Mouse (Mus musculus) urinary bladder, postnatal 10 days (tissue): ENCODE results near the gene Epha6.

Source experiments
- DNase-seq: peaks from one replicate; pipeline ENCODE4 v3.0.0; 2022; ENCODE audit warnings: low spot score

Gene Epha6

DNA sequence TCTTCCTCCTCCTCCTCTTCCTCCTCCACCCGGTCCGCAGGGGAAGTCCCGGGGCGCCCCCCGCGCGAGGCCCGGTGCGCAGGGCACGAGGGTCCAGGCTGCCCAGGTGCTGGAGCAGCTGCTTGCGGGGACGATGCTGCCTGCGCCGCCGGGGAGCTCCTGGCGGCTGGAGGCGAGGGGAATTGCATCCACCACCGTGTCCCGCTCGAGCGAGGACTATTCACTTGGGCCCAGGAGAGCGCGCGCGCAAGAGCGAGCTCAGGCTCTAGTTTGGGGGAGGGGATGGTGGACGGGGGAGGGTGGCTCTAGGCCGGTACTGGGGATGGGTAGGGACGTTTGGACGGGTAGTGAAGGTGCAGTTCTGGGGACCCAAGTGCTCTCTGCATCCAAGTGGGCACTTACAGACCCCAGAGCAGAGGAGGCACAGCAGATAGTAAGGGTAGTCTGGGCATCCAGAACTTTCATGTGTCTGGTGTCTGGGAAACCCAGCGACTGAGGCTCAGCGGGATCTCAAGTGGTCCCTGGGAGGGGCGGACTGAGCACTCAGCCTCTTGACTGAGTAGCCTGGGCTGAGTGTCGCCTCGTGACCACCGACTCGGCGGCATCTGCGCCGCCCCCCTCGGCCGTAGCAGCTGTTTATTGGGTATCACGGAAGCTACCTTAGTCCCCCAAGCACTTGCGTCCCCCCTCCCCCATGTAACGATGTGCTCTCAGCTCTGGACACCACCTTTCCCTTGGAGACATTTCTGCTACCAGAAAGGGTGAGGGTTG lies at the start of gene Epha6:
Gene Epha6, minus strand, starts transcription at position 471 of the 771 bp plus-strand sequence.
- no peak for DNase-seq

DNA sequence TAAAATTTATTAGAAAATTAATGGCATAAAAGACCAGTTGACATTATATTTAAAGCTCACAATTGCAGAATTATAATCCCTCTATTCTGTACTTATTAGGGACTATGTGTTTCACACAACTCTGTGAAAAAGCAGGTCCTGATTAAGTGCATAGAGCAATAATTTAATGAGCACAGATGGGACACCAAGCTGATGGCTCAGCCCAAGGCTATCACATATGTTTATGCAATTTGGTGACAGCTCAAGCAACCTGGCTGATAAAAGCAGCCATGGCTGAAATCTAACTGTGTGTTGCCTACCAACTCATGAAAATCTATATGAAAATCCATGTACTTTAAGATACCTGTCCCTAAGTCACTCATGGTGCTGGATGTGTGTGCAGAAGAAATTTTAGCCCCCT lies 46.4 kb upstream of the Epha6 start:
- no peak for DNase-seq

DNA sequence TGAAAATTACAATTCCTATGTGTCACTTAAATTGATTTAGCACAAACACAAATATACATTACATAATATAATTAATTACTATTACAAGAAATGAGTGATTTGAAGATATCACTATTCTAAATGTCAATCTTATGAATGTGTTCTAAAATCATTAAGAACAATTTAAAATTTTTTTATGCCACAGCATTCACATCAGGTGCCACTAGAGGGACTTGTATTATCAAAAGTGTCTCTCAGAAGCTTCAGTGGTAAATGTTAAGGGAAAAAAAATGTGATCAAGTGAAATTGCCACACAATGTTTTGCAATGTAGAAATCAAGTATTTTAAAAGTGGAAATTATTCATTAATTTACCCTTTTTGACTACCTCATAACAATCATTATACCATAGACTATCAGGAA lies 22.8 kb upstream of the Epha6 start:
- no peak for DNase-seq

DNA sequence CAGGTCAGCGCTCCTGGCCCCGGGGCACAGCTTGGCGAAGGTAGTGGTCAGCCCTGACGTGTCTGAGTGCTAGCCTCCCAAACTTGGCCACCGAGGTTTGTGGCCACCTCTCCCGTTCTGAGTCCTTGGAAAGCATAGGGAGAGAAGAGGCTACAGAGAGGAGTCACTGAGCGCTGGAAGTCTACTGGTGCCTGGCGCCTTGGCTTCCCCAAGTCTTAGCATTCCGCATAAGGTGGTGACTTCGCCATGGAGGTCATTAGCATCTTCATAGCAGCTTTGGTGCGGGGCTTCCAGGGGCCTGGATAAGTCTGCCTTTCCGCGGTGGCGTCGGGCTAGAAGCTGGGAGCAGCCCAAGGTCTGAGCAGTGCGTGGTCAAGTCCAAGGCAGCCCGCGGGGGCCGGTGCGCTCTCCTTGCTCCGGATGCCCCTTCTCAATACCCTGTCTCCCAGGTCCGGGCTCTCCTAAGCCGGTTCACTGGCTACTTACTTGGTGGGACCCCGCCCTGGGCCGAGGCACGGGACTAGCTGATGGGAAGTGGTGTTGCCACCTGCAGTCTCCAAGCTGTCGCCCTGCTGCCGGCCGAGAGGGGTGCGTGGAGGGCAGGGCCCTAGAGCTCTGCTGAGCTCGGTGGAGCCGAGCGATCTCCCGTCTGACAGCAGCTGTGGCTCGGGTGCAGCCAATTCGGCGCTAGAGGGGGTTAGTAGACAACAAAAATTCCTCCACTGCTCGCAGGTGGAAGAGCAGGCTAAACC lies 677 bp upstream of the Epha6 start:
- no peak for DNase-seq

DNA sequence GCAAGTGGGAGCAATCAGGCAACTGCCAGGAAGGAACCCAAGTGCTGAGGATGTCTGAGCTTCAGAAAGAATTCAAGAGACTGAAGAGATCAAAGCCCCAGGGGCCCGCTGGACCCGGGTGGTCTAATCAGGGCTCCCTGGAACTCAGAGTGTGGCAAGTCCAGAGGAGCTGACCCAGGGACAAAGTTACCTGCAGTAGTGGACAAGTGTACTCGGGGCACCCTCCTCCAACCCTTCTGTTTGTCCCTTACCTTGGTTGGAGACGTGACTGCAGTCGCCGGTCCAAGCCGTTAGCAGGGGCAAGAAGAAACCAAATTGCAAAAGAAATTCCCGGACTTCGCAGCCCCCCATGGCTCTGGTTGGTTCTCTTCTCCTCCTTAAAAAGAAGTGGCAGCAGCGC lies 718 bp downstream of the Epha6 start:
- no peak for DNase-seq

DNA sequence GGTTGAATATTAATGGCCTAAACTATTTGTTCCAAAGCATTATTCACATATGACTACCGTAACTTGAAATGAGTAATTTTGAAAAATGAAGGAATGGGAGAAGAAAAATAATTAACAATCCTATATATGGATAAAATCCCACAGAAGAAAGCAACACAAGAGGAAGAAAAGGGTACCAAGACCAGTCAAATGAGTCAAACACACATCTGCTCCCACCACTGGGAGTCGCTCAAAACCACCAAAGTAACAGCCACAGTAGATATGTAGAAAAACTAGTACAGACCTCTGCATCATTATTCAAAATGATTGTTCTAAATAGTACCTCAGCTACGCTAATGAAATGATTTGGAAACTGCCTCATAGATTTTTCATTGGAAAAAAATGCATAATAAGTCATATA lies 20.0 kb downstream of the Epha6 start:
- DNase-seq: no peak

DNA sequence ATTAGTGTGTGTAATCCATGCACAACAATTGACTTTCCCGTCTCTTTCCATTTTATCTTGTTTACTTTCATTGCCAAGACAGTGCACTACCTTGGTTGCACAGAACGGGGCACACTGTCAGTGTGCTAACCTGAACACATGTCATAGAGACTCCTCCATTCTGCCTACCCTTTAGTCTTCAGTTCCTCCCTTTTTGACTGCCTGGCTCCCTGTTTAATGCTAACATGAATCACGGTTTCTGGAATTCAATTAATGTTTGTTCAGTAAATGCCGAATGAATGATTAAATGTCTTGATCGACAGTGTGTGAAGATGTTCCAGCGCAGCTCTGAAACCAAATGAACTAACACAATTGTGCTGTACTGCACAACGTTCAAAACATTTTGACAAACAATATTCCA lies 20.6 kb downstream of the Epha6 start:
- no peak for DNase-seq

DNA sequence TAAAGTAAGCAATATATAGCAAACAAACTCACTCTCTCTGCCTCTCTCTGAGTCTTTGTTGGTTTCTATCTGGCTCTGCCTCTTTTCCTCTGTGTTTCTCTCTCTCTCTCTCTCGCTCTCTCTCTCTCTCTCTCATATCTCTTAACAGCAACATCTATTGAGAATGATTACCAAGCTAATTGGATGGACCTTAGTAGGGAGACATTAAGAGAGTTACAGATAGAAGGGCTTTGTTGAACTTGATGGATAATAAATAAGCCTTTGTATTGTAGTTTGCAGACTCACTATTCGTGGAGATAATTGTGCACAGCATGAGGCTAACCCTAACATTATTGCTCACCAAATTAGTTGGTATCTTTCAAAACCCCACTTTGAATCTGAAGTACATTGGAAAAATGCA lies 34.8 kb downstream of the Epha6 start:
- no peak for DNase-seq

DNA sequence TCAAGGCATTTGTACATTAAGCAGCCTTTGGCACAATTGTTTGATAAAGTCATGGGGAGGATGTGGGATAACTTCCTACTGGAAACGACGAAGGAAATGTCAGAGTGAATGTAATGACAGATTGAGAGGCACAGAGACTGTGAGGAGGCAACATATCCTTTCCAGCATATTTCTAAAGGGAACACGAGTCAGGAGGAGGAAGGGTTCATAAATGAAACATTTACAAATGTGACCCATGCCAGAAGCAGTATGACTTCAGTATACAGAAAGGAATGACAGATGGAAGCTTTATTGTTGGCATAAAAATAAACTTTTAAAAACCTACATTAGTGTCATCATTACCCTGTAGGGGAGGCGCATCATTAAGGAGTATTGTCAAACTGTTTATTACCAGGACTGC lies 60.9 kb downstream of the Epha6 start:
- no peak for DNase-seq

DNA sequence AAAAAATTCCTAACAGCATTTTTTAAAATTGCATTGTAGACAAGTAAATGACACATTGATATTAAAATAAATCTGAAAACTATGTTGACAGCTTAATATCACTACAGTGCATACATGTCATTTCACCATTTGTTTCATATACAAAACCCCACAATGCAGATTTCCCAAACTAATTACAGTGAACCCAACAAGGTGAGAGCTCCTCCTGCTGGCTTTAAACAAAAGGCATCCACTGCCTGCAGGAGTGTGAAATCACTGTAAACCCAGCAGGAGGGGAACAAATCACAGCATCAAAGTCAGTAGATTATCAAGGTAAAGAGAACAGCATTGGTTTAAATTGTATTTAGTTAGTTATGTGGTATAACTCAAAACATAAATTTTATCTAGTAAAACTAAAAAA lies 67.1 kb downstream of the Epha6 start:
- DNase-seq: no peak

DNA sequence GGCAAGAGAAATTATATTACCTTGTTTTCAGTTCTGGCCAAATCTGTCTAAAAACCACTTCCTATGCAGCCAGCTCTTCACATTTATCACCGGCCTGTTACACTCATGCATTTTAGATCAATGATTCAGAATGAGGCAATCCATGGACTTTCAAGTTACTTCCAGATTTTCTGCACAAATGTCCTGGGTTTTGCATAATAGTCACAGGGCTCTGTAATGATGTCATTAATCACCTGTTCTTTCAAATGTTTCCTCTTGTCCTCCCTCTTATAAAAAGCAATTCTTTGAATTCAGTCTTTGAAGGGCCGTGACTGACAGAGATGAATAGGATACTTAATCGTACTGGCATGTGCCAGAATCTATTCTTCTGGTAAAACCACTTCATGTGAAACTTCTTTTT lies 95.6 kb downstream of the Epha6 start:
- DNase-seq: no peak

DNA sequence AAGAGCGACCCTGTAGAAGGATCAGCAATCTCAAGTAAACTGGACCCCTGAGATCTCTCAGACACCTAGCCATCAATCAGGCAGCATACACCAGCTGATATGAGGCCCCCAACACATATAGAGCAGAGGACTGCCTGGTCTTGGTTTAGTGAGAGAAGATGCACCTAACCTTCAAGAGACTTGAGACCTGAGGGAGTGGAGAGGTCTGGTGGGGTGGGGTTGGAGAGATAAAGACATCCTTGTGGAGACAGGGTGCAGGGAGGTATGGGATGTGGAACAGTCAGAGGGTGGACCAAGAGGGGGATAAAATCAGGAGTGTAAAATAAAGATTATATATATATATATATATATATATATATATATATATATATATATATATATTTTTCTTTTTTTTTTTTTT lies 105.8 kb downstream of the Epha6 start:
- DNase-seq: no peak

DNA sequence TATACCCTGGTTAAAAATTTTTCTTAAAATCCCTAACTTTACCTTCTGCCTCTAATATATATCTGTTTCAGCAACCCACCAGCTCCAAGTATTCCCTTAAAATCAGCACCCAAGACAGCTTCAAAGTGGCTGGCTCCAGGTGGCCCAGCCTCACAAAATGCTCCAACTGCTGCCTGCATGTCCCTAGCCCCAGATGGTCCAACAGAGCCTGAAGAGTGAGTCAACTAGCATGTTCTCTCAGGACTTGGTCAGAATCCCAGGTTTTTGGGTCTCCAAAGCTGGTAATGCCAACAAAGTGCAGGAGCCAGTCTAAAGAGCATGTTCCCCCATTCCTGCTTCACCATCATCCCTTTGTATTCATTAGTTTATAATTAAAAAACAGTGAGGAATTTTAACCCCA lies 129.6 kb downstream of the Epha6 start:
- DNase-seq: no peak

DNA sequence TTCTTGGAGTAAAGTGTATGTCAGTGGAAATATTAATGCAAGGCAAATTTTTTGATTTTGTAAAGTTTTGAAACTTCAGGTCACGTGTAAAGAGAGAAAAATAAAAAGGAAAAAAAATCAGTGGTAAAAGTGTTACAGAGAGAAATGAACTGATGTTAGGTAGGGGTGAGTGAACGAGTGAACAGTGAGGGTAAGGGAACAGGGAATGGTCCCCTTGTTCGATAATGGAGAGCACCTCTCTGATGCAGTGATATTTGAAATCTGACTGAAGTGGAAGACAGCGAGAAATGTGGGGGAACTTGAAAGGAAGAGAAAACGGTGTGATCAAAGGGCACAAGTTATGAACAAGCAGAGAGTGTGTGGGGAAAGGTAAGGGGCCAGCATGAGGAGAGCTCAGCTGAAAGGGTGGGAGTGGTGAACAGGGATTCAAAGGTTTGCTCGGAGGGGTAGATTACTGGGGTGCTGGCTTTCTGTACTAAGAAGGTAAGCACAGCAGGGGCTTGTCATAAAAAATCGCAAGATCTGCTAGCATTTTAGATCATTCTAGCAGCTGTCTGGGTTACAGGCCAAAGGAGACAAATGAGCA lies 137.0 kb downstream of the Epha6 start:
- no peak for DNase-seq

DNA sequence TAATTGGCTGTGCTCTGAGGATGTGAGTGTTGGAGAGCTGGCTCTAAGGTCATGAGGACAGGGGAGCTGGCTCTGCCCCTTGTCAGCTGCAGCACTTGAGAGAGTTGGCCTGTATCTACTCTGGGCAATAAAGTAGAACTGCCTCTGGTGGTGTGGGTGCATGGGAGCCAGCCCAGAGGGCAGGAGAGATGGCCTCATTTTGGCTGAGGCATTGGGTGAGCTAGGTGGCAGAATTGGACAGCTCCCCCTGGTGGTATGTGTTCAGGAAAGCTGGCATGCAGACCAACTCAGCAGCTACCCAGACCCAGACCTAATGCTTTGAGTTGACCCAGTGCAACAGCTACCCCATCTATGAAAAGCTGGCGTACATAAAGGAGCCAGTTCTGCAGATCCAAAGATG lies 170.0 kb downstream of the Epha6 start:
- no peak for DNase-seq

DNA sequence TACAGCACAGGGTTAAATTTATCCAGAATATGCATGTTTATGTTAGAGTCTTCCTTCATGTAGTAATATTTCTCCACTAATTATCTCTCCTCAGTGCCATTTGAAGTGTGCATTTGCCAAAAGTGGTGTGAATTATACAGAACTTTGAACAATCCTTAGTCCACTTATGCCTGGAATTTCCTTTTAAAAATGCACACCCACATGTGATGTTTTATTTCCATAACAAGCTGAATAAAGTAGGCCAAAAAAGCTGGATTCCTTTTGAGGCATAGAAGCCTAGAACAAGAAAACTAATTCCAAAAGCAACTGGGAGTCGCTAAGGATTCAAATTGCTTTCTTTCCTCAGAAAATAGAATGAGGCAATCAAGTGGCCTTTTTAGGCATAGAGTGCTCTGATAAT lies 171.1 kb downstream of the Epha6 start:
- no peak for DNase-seq

DNA sequence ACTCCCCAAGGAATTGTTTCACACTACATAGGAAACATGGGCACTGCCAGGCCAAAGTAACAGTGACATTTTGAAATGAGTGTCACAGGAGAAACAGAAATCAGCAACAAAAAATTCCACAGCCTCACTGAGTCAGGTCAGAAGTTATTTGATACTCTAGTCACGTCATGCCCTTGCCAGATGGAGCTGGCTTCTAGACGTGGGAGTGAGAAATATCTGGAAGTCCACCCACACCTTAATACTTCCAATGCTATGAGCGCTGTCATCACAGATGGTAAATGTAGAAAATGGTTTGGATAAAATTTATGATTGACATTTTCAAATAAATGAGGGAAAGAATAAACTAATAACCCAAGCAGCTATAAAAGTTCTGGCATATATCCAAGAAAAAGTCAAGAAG lies 210.0 kb downstream of the Epha6 start:
- no peak for DNase-seq

DNA sequence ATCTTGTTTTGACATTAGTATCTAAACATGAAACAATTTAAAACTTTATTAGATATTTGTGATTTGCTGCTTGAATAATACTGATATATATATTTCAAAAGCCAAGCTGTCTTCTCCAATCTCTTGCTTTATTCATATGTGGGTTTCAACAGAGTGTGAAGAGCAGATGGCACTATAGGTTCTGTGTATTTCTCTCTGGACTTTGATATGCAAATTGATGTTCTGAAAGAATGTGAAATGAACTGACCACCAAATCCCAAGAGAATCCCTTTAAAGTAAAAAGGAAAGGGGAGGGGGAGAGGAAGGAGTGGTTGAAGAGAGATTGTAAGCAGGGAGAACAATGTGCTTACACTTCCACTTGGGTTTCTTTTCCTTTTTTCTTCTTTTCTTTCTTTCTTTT lies 212.4 kb downstream of the Epha6 start:
- no peak for DNase-seq

DNA sequence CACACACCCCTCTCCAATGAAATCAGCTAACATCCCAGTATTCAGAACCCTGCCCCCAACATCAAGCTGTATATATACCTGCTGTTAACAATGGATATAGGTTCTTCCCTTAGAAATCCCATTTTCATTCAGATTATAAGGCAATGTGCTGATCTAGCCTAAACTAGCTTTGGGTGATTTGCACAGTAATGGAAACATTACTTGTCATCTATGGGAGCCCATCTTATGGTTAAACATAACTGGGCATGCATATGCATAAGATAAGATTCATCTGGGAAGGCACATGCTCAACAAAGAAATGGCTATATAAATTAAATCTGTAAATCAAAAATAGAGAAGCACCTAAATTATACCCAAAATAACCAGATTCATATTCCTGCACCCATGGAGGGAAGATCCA lies 230.2 kb downstream of the Epha6 start:
- no peak for DNase-seq

DNA sequence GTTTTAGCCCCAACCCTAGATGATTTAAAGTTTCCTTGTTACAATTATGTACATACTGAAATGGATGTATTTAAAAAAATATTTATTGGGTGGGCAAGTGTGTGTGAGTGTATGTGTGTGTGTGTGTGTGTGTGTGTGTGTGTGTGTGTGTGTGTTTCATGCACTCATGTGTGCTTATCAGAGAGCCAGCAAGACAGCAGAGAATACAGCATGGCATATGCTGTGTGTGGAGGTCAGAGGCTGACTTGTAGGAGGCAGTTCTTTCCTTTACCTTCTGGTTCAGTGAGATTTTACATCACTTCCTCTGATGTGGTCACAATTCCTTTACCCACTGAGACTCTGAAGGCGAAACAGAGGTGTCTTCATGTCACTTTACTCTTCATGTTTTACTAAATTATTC lies 321.4 kb downstream of the Epha6 start:
- DNase-seq: no peak

DNA sequence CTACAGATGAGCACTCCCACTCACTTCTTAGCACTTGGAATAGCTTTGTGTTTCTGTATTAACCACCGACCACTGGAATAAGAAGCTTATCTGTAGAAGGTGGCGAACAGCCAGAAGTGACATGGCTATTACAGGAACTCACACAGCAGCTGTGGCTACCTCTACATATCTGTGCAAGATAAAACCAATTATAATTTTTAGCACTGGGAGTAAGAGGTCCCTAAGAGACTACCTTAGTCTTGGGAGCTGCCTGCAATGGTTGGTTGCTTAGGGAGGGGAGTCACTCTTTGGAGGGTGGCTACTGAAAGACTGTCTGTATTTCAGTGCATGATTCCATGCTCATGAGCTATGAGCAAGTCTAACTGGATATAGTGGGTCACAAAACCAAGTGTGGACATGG lies 331.2 kb downstream of the Epha6 start:
- no peak for DNase-seq

DNA sequence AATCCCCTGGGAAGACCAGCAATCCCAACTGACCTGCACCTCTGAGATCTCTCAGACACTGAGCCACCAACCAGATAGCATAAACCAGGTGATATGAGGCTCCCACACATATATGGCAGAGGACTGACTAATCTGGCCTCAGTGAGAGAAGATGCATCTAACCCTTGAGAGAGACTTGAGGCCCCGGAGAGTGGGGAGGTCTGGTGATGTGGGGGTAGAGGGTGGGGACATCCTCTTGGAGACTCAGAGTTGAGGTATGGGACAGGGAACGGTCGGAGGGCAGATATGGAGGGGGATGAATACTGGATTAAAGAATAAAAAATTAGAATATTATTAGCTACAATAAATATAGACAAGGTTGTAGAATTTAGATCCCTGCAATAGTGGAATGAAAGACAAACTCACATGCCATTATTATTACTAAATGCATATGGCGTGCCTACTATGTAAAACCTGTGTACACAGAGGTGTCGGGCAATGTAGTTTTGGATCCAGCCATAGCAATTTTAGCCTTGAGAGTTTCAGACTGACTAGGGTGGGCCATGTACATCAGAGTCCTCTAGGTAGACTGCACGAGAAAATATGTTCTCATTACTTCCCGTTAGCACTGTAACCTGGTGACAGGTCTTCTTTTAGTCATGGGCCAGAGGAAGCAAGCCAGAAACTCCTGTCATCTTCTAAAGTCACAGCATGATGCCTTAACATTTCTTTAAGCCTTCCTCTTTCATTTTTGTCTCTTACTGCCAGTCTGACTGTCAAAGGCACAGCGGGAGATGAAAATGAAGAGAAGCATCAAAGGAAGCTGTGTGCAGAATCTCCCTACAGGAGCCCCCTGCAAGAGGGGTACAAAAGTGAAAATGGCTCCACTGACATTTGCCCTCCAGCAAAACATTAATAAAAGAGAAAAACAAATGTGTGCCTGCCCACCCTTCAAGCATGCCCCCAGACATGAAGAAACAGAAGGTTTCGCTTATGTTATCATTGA lies 338.7 kb downstream of the Epha6 start:
- no peak for DNase-seq
